8 mouse cellular contexts compared by ENCODE assay signal in genomic region chr16:15084147-15084752, GRCm38 (mm10).
DNase-seq lines count a peak whose midpoint lies in the region; ATAC-seq and TF ChIP-seq lines count a peak whose summit lies in the region.

No protein-coding gene starts in this region.

- WGBS in neural tube, embryonic 11.5 days: 23% methylated on average over 10 of the region's 10 CpGs
- 23% methylated on average over 10 of the region's 10 CpGs for WGBS in forebrain, embryonic 13.5 days
- WGBS in limb, embryonic 14.5 days: 11% methylated on average over 10 of the region's 10 CpGs
- WGBS in stomach, embryonic 15.5 days: 32% methylated on average over 10 of the region's 10 CpGs

- H3K9me3 ChIP-seq in neural tube, embryonic 11.5 days (ENCODE audit: control insufficient read depth, low read length): no peaks in the 10 kb centered on the region
- H3K9me3 ChIP-seq in forebrain, embryonic 13.5 days (replicated peaks): no peaks in the 10 kb centered on the region
- no peaks in the 10 kb centered on the region for H3K9me3 ChIP-seq in limb, embryonic 14.5 days (ENCODE audit: control insufficient read depth, low read length)
- no peaks in the 10 kb centered on the region for H3K9me3 ChIP-seq in stomach, embryonic 15.5 days

- peak; percentile 6; the same call in 1 of the 2 replicates for ATAC-seq in neural tube, embryonic 11.5 days (ENCODE audit: insufficient read depth, low FRiP score, low TSS enrichment)
- peak; percentile 43 for ATAC-seq in forebrain, embryonic 13.5 days
- peak; percentile 3; the same call in 1 of the 2 replicates for ATAC-seq in limb, embryonic 14.5 days (ENCODE audit: low FRiP score, low read depth)
- ATAC-seq in stomach, embryonic 15.5 days (ENCODE audit: insufficient read depth, low FRiP score, low read depth): no peak

- H3K4me2 ChIP-seq in neural tube, embryonic 11.5 days (ENCODE audit: low read depth): peak overlapping the region; percentile 73
- peak overlapping the region; percentile 90 for H3K4me2 ChIP-seq in forebrain, embryonic 13.5 days
- H3K4me2 ChIP-seq in limb, embryonic 14.5 days (replicated peaks; ENCODE audit: low read depth, low read length, severe bottlenecking): peak overlapping the region; percentile 57
- H3K4me2 ChIP-seq in stomach, embryonic 15.5 days: peak overlapping the region; percentile 91

- no peak for TF ChIP-seq POLR2A in limb, embryonic 14.5 days (IDR thresholded peaks at IDR 0.05; ENCODE audit: borderline replicate concordance, extremely low read depth, insufficient read depth, insufficient read length)

- 0 out of 2 replicates have a peak overlapping the region, but pooled peaks have one; percentile 37 for H3K9ac ChIP-seq in neural tube, embryonic 11.5 days (ENCODE audit: low read length)
- peak overlapping the region; percentile 58 for H3K9ac ChIP-seq in forebrain, embryonic 13.5 days
- H3K9ac ChIP-seq in limb, embryonic 14.5 days (ENCODE audit: low read depth, low read length, severe bottlenecking): peak overlapping the region; percentile 57
- no peak overlapping the region for H3K9ac ChIP-seq in stomach, embryonic 15.5 days

- DNase-seq in neural tube, embryonic 11.5 days (ENCODE audit: low spot score): peak; percentile 10
- no peak for DNase-seq in neural tube, embryonic 10.5 days (ENCODE audit: extremely low spot score, low spot score)
- peak; percentile 11 for DNase-seq in limb, embryonic 14.5 days (ENCODE audit: low spot score)
- DNase-seq in cerebellum, postnatal 4 days (ENCODE audit: low spot score in 2 of 2): no peak
- DNase-seq in layer of hippocampus, adult 9-11 months: no peak
- DNase-seq in thymus, postnatal 4 days: no peak

- H3K27ac ChIP-seq in neural tube, embryonic 11.5 days (ENCODE audit: low read depth, low read length): peak overlapping the region; percentile 58; the same call in 1 of the 2 replicates
- no peak overlapping the region for H3K27ac ChIP-seq in forebrain, embryonic 13.5 days
- H3K27ac ChIP-seq in limb, embryonic 14.5 days (replicated peaks; ENCODE audit: low read depth, low read length): peak overlapping the region; percentile 93
- H3K27ac ChIP-seq in stomach, embryonic 15.5 days: peak overlapping the region; percentile 86

- H3K36me3 ChIP-seq in neural tube, embryonic 11.5 days (ENCODE audit: control insufficient read depth, insufficient read depth, low read length): no peaks in the 10 kb centered on the region
- no peaks in the 10 kb centered on the region for H3K36me3 ChIP-seq in forebrain, embryonic 13.5 days (ENCODE audit: poor library complexity, severe bottlenecking)
- no peaks in the 10 kb centered on the region for H3K36me3 ChIP-seq in limb, embryonic 14.5 days (ENCODE audit: control insufficient read depth, insufficient read depth, low read length)
- no peaks in the 10 kb centered on the region for H3K36me3 ChIP-seq in stomach, embryonic 15.5 days

- H3K4me1 ChIP-seq in neural tube, embryonic 11.5 days (ENCODE audit: control insufficient read depth, insufficient read depth, low read length): 0 out of 2 replicates have a peak, but pooled peaks cover 2% of the 10 kb centered on the region
- H3K4me1 ChIP-seq in forebrain, embryonic 13.5 days: peaks cover 6% of the 10 kb centered on the region
- peaks cover 16% of the 10 kb centered on the region for H3K4me1 ChIP-seq in limb, embryonic 14.5 days (ENCODE audit: control insufficient read depth, insufficient read depth, low read length)
- H3K4me1 ChIP-seq in stomach, embryonic 15.5 days: peaks cover 7% of the 10 kb centered on the region; the same call in 1 of the 2 replicates

- no peaks in the 10 kb centered on the region for H3K27me3 ChIP-seq in neural tube, embryonic 11.5 days (ENCODE audit: control insufficient read depth, insufficient read depth, low read length)
- peaks cover 24% of the 10 kb centered on the region for H3K27me3 ChIP-seq in forebrain, embryonic 13.5 days
- no peaks in the 10 kb centered on the region for H3K27me3 ChIP-seq in limb, embryonic 14.5 days (ENCODE audit: control insufficient read depth, insufficient read depth, low read length)
- H3K27me3 ChIP-seq in stomach, embryonic 15.5 days (replicated peaks): no peaks in the 10 kb centered on the region

- H3K4me3 ChIP-seq in neural tube, embryonic 11.5 days (ENCODE audit: low read depth, low read length): peak overlapping the region; percentile 49
- peak overlapping the region; percentile 50 for H3K4me3 ChIP-seq in forebrain, embryonic 13.5 days
- H3K4me3 ChIP-seq in limb, embryonic 14.5 days (replicated peaks; ENCODE audit: low read length): peak overlapping the region; percentile 42
- peak overlapping the region; percentile 55 for H3K4me3 ChIP-seq in stomach, embryonic 15.5 days (replicated peaks)

Comparison
In these comparisons a context has a peak if more than half of its experiments do, and no peak if none do; other contexts are left out.
1. DNase-seq: peak in neural tube, embryonic 11.5 days (single experiment) and limb, embryonic 14.5 days (single experiment); none in neural tube, embryonic 10.5 days (single experiment), cerebellum, postnatal 4 days (0 of 2), layer of hippocampus, adult 9-11 months (single experiment) and thymus, postnatal 4 days (single experiment).
2. Peak in every context shown above with its lines, with median percentiles within 50 percentile points of each other: H3K4me2 ChIP-seq and H3K4me3 ChIP-seq.